Mouse (Mus musculus) liver, embryonic 14.5 days (tissue): ENCODE data around the gene Snph. TPM values are rescaled to one million over a fixed set of nuclear protein-coding genes. Genes with fewer than 3 reads are reported as not detected.

ENCODE experiments used
- ATAC-seq: fragments of 200-750 bp; cut with Nextera tagmentation; 2 replicates; pipeline ENCODE4 v1.8.0; 2017; ENCODE audit warnings: moderate number of reproducible peaks, mild to moderate bottlenecking, moderate library complexity; ENCODE audit not compliant: insufficient read depth
- DNase-seq, 3 experiments: peaks; one replicate each; pipeline ENCODE4 v3.0.0-alpha.2; 2012 to 2013; ENCODE audit warnings: low read depth in 3 of 3, low spot score in 3 of 3
- H3K27ac ChIP-seq: fragments of 300-500 bp; sonication (generic); 2 replicates; pipeline ENCODE4 v1.5.1; 2014; ENCODE audit warnings: moderate library complexity, mild to moderate bottlenecking, control low read depth, inconsistent platforms
- H3K27me3 ChIP-seq: fragments of 300-500 bp; sonication (generic); 2 replicates; pipeline ENCODE4 v1.6.1; 2014; ENCODE audit warnings: mild to moderate bottlenecking, low read length, moderate library complexity; ENCODE audit not compliant: control insufficient read depth, insufficient read depth
- H3K36me3 ChIP-seq: fragments of 300-500 bp; sonication (generic); replicated peaks from 2 replicates; pipeline ENCODE4 v1.6.1; 2014; ENCODE audit warnings: low read depth; ENCODE audit not compliant: control insufficient read depth, insufficient read depth
- H3K4me1 ChIP-seq, 2 experiments: fragments of 200-500 bp in 1 of 2; fragments of 300-500 bp in 1 of 2; sonication (generic) in 1 of 2; replicated peaks; 2 replicates each; pipeline ENCODE4 v1.6.1; 2012 to 2014; ENCODE audit warnings: antibody characterized with exemption in 1 of 2, inconsistent platforms in 1 of 2, low read length in 1 of 2; ENCODE audit not compliant: control insufficient read depth in 2 of 2, insufficient read depth in 2 of 2
- H3K4me2 ChIP-seq: fragments of 300-500 bp; sonication (generic); 2 replicates; pipeline ENCODE4 v1.6.1; 2014; ENCODE audit warnings: low read depth, mild to moderate bottlenecking, control low read depth, moderate library complexity
- H3K4me3 ChIP-seq, 2 experiments: fragments of 200-500 bp in 1 of 2; fragments of 300-500 bp in 1 of 2; sonication (generic) in 1 of 2; 2 replicates each; pipeline ENCODE4 v1.5.1; 2012 to 2014; ENCODE audit warnings: low read depth in 2 of 2, low read length in 2 of 2, mild to moderate bottlenecking in 2 of 2, control low read depth in 1 of 2, inconsistent platforms in 1 of 2, moderate library complexity in 1 of 2; ENCODE audit not compliant: insufficient read depth in 1 of 2
- H3K9ac ChIP-seq: fragments of 300-500 bp; sonication (generic); replicated peaks from 2 replicates; pipeline ENCODE4 v1.6.1; 2014; ENCODE audit warnings: mild to moderate bottlenecking, control low read depth, moderate library complexity
- H3K9me3 ChIP-seq: fragments of 300-500 bp; sonication (generic); 2 replicates; pipeline ENCODE4 v1.6.1; 2016; ENCODE audit warnings: low read length, mixed read lengths; ENCODE audit not compliant: control insufficient read depth
- CTCF ChIP-seq: IDR thresholded peaks from 2 replicates; pipeline ENCODE4 v1.5.1; 2016; ENCODE audit warnings: antibody characterized with exemption, low read depth, control low read depth
- EP300 ChIP-seq: IDR thresholded peaks from 2 replicates; pipeline ENCODE4 v1.6.1; 2016; ENCODE audit warnings: antibody characterized with exemption, low read depth
- WGBS: fragments of 180-500 bp; shearing (Covaris S2); extraction: QIAGEN DNeasy Blood & Tissue Kit; methylation state at CpG from one replicate; pipeline ENCODE4 v1.1.7; 2014; ENCODE audit not compliant: insufficient replicate concordance; 5-methylcytosine and 5-hydroxymethylcytosine counted together
- polyA plus RNA-seq, 2 experiments: library from polyadenylated mRNA; depleted of rRNA in 1 of 2; stranded (reverse) in 1 of 2; unstranded in 1 of 2; fragments of >200 nt; fragmentation: Nextera tagmentation in 1 of 2; extraction: Ambion mirVana in 1 of 2; gene quantifications; 2 replicates each; pipeline versions ENCODE4 v1.2.1 to v1.2.3; 2012 to 2014

The Snph gene
- polyA plus RNA-seq, 2 experiments, result 0.01 TPM; not detected in 1

DNA sequence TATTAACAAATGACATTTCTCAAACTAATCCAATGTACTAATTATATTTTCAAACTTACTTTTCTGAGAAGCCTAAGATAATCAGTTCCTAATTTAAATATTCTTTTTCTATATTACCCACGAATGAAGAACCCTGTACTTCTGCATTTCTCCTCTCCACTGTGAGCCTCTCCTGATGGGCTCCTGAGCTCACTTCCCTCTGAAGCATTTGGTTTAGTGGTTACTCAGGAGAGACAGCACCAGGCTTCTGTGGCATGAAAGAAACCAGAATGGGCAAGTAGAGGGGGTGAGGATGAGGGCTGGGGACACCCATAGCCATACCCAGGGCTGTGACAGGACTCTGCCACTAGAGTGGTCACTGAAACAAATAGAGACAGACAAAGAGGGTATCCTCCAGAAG lies 19.7 kb upstream of the Snph start:
- Histone ChIP-seq H3K4me3 (no peak overlapping the region), H3K9ac (no peak overlapping the region), H3K4me1 (no peaks in the 10 kb centered on the region), H3K9me3 (no peaks in the 10 kb centered on the region), H3K27me3 (no peaks in the 10 kb centered on the region), H3K27ac (no peak overlapping the region), H3K4me2 (no peak overlapping the region), H3K36me3 (no peaks in the 10 kb centered on the region)
- TF ChIP-seq CTCF (no peak), EP300 (no peak)
- ATAC-seq (no peak), DNase-seq (no peak)
- WGBS, result 12% methylated on average over 1 of the region's 1 CpGs

DNA sequence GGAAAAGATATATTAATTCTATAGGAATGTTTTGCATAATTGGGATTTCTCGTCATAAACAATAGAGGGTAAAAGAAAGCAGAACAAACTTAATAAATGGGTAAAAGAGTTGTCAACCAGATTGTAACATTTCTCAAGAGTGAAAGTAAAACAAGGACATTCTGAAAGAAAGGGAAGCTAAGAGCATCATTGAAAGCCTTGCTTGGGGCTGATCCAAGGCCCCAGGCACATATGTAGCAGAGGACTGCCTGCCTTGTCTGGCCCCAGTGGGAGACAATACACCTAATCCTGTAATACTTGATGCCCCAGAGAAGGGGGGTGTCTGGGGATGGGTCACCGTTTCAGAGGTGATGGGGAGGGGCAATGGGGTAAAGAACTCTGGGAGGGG lies 3.6 kb upstream of the Snph start:
- Histone ChIP-seq H3K4me2 (no peak overlapping the region), H3K9me3 (no peaks in the 10 kb centered on the region), H3K4me3 (no peak overlapping the region), H3K4me1 (no peaks in the 10 kb centered on the region), H3K9ac (no peak overlapping the region), H3K27ac (no peak overlapping the region), H3K27me3 (peaks cover 30% of the 10 kb centered on the region), H3K36me3 (no peaks in the 10 kb centered on the region)
- TF ChIP-seq CTCF (no peak), EP300 (no peak)
- WGBS, result 43% methylated on average over 2 of the region's 2 CpGs
- ATAC-seq (no peak), DNase-seq (no peak)

DNA sequence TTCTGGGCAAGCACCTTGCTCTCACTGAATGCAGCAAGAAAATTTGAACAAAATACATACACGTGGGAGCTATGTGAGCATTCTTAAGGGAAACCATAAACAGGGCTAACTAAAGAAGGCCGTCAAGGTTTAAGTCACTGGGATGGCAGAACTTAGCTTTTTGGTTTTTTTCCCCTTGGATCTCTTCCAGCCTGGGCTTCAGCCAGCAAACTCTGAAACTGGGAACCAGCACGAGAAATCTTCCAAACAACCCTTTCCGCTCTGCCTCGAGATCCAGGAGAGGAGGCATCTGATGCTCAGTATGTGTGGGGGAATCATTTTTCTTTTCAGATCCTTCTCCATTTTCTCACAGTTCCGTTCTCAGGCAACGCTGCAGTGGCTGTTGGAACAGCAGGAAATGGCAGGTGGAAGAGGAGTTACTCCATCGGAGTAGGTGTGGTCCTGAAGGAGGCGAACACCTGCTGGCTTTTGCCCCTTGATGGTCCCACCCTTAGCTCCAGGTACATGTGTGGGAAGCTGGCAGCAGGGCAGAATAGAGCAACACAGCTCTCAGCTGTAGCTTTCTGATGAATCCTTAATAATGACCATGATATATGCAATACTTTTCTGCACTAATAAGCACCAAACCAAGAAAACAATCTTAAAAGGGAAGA lies 3.1 kb upstream of the Snph start:
- no peak overlapping the region for H3K27ac ChIP-seq
- H3K4me3 ChIP-seq, result no peak overlapping the region
- ATAC-seq (no peak), DNase-seq (no peak)
- no peaks in the 10 kb centered on the region for H3K9me3 ChIP-seq
- no peaks in the 10 kb centered on the region for H3K36me3 ChIP-seq
- peaks cover 36% of the 10 kb centered on the region for H3K27me3 ChIP-seq
- WGBS, result 49% methylated on average over 9 of the region's 9 CpGs
- no peak for TF ChIP-seq CTCF
- TF ChIP-seq EP300, result no peak
- H3K4me2 ChIP-seq, result no peak overlapping the region
- no peaks in the 10 kb centered on the region for H3K4me1 ChIP-seq
- H3K9ac ChIP-seq, result no peak overlapping the region

DNA sequence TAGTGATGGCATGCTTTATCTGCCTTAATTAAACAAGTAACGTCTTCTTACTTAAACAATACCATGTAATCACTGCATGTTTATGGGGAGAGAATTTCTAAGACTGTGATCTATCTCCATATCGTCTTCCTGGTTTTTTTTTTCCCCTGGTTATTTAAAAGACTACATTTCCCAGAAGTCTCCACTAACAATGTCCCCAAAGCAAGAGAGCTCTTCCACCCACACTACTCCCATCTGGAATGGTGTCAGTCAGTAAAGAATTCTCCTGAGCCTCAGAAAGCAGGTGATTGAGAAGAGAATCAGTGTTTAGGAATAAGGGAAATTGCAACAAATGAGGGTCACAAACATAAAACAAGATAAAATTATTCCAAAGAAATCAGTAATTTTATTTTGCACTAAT lies 2.5 kb upstream of the Snph start:
- TF ChIP-seq CTCF (no peak), EP300 (no peak)
- Histone ChIP-seq H3K36me3 (no peaks in the 10 kb centered on the region), H3K4me2 (no peak overlapping the region), H3K4me1 (no peaks in the 10 kb centered on the region), H3K9me3 (no peaks in the 10 kb centered on the region), H3K27ac (no peak overlapping the region), H3K9ac (no peak overlapping the region), H3K27me3 (peaks cover 37% of the 10 kb centered on the region), H3K4me3 (no peak overlapping the region)
- ATAC-seq, result no peak
- WGBS, result 28% methylated on average over 2 of the region's 2 CpGs
- DNase-seq, result no peak

DNA sequence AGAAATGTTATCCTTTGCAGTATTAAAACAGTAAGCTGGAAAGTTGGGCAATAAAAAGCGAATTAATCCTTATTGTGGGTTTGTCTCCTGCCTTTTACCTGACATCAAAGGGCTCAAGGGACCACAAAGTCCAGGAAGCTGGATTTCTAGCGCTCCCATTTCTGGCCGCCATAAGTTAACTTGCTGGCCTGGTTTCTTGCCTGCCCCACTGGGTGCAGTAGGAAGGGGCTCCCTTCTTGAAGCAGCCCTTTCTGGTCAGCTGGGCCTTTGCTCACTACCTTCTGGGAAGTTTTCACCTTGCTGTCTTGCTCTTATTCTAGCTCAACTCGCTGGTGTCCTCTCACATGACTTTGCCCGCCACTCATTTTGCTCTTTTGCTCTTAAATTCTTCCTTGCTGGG lies 589 bp upstream of the Snph start:
- 38% methylated on average over 5 of the region's 5 CpGs for WGBS
- Histone ChIP-seq H3K4me2 (no peak overlapping the region), H3K9ac (no peak overlapping the region), H3K9me3 (no peaks in the 10 kb centered on the region), H3K27ac (no peak overlapping the region), H3K4me1 (no peaks in the 10 kb centered on the region), H3K27me3 (peaks cover 37% of the 10 kb centered on the region), H3K4me3 (no peak overlapping the region), H3K36me3 (no peaks in the 10 kb centered on the region)
- DNase-seq (no peak), ATAC-seq (no peak)
- TF ChIP-seq CTCF (no peak), EP300 (no peak)
